Mouse (Mus musculus): ENCODE results near the gene Abhd8. TPM values are rescaled to one million over a fixed set of nuclear protein-coding genes. Genes with fewer than 3 reads are reported as not detected.
A peak's percentile ranks its signal among the peaks of the same experiment; 100 is the strongest.

The Abhd8 gene
- polyA plus RNA-seq, 1 experiment from 2014 or later = 104 TPM

DNA sequence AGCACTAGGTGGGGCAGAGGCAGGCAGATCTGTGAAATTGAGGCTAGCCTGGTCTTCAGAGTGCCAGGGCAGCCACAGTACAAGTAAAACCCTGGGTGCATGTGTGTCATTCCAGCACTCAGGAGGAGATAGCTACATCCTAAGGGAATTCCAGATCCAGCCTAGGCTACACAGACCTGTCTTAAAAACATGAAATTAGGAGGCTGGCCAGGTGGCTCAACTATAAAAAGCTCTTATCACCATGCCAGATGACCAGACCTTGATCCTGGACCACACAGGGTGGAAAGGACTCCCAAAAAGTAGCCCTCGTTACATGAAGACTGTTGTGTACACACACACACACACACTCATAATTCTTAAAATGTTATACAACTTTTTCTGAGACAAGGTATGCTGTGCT, 4.5 kb upstream of the Abhd8 start:
- no peak for ATAC-seq (ENCODE audit: low read depth)
- Histone ChIP-seq H3K9ac (replicated peaks; ENCODE audit: low read depth, low read length) (no peak overlapping the region), H3K36me3 (ENCODE audit: control insufficient read depth, insufficient read depth, low read length) (peaks cover 16% of the 10 kb centered on the region), H3K4me3 (ENCODE audit: low read depth, low read length) (peak overlapping the region; percentile 65; the same call in 1 of the 2 replicates), H3K9me3 (ENCODE audit: control insufficient read depth, low read length) (no peaks in the 10 kb centered on the region), H3K4me2 (ENCODE audit: low read depth, low read length) (no peak overlapping the region), H3K4me1 (ENCODE audit: control insufficient read depth, insufficient read depth, low read length) (peaks cover 24% of the 10 kb centered on the region), H3K27ac (ENCODE audit: low read depth, low read length) (no peak overlapping the region), H3K27me3 (ENCODE audit: control insufficient read depth, insufficient read depth, low read length) (no peaks in the 10 kb centered on the region)
- 97% methylated on average over 1 of the region's 1 CpGs for WGBS

- no peaks in the 10 kb centered on the region for H3K9me3 ChIP-seq (ENCODE audit: control insufficient read depth, low read length)
- WGBS = 98% methylated on average over 2 of the region's 2 CpGs
- no peak overlapping the region for H3K27ac ChIP-seq (ENCODE audit: low read depth, low read length)
- H3K36me3 ChIP-seq (ENCODE audit: control insufficient read depth, insufficient read depth, low read length) = peaks cover 10% of the 10 kb centered on the region
- no peak overlapping the region for H3K4me2 ChIP-seq (ENCODE audit: low read depth, low read length)
- no peak overlapping the region for H3K9ac ChIP-seq (replicated peaks; ENCODE audit: low read depth, low read length)
- ATAC-seq (ENCODE audit: low read depth) = no peak
- H3K4me1 ChIP-seq (ENCODE audit: control insufficient read depth, insufficient read depth, low read length) = peaks cover 29% of the 10 kb centered on the region
- no peak overlapping the region for H3K4me3 ChIP-seq (ENCODE audit: low read depth, low read length)
- no peaks in the 10 kb centered on the region for H3K27me3 ChIP-seq (ENCODE audit: control insufficient read depth, insufficient read depth, low read length)
These were observed 3.7 kb upstream of the Abhd8 start for GRCm38 (mm10) chr8:71467201-71467600.

DNA sequence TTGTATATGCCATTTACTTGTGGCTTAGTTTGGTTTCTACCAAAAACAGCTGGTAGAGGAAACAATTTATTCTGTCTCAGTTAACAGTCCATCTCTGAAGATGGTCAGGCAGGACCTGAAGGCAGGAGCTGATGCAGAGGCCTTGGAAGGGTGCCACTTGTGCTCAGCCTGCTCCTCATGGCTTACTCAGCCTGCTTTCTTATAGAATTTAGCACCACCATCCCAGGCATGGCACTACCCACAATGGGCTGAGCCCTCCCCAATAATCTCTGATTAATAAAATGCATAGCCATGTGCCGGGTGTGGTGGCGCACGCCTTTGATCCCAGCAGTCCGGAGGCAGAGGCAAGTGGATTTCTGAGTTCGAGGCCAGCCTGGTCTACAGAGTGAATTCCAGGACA, 2.7 kb upstream of the Abhd8 start:
- Histone ChIP-seq H3K9ac (replicated peaks; ENCODE audit: low read depth, low read length) (no peak overlapping the region), H3K4me1 (ENCODE audit: control insufficient read depth, insufficient read depth, low read length) (peaks cover 36% of the 10 kb centered on the region), H3K4me3 (ENCODE audit: low read depth, low read length) (no peak overlapping the region), H3K36me3 (ENCODE audit: control insufficient read depth, insufficient read depth, low read length) (peaks cover under 1% of the 10 kb centered on the region; the same call in 1 of the 2 replicates), H3K27me3 (ENCODE audit: control insufficient read depth, insufficient read depth, low read length) (no peaks in the 10 kb centered on the region), H3K9me3 (ENCODE audit: control insufficient read depth, low read length) (no peaks in the 10 kb centered on the region), H3K27ac (ENCODE audit: low read depth, low read length) (no peak overlapping the region), H3K4me2 (ENCODE audit: low read depth, low read length) (no peak overlapping the region)
- ATAC-seq (ENCODE audit: low read depth) = no peak
- 97% methylated on average over 5 of the region's 5 CpGs for WGBS

DNA sequence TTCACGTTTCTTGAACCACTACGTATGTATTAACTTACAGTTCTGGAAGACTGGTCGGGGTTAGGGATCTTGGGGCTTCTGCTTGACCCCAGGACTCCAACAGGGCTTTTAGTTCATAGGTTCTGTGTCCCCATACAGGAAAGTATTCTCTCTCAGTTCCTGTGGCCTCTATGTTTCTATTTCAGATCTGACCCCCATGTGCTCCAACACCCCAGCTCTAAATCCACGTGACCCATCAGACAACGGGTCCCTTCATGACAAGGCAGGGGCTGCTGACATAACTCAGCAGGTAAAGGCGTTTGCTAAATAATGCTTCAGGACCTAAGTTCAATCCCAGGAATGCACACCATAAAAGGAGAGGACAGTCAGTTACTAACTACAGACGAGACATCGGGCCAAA, 2.3 kb upstream of the Abhd8 start:
- H3K4me2 ChIP-seq (ENCODE audit: low read depth, low read length) = peak overlapping the region; percentile 70
- no peaks in the 10 kb centered on the region for H3K9me3 ChIP-seq (ENCODE audit: control insufficient read depth, low read length)
- peaks cover 3% of the 10 kb centered on the region; the same call in 1 of the 2 replicates for H3K36me3 ChIP-seq (ENCODE audit: control insufficient read depth, insufficient read depth, low read length)
- H3K9ac ChIP-seq (replicated peaks; ENCODE audit: low read depth, low read length) = no peak overlapping the region; the same call in 1 of the 2 replicates
- WGBS = 80% methylated on average over 8 of the region's 8 CpGs
- peaks cover 35% of the 10 kb centered on the region for H3K4me1 ChIP-seq (ENCODE audit: control insufficient read depth, insufficient read depth, low read length)
- H3K27ac ChIP-seq (ENCODE audit: low read depth, low read length) = no peak overlapping the region; the same call in 1 of the 2 replicates
- no peaks in the 10 kb centered on the region for H3K27me3 ChIP-seq (ENCODE audit: control insufficient read depth, insufficient read depth, low read length)
- H3K4me3 ChIP-seq (ENCODE audit: low read depth, low read length) = peak overlapping the region; percentile 96
- ATAC-seq (ENCODE audit: low read depth) = no peak

DNA sequence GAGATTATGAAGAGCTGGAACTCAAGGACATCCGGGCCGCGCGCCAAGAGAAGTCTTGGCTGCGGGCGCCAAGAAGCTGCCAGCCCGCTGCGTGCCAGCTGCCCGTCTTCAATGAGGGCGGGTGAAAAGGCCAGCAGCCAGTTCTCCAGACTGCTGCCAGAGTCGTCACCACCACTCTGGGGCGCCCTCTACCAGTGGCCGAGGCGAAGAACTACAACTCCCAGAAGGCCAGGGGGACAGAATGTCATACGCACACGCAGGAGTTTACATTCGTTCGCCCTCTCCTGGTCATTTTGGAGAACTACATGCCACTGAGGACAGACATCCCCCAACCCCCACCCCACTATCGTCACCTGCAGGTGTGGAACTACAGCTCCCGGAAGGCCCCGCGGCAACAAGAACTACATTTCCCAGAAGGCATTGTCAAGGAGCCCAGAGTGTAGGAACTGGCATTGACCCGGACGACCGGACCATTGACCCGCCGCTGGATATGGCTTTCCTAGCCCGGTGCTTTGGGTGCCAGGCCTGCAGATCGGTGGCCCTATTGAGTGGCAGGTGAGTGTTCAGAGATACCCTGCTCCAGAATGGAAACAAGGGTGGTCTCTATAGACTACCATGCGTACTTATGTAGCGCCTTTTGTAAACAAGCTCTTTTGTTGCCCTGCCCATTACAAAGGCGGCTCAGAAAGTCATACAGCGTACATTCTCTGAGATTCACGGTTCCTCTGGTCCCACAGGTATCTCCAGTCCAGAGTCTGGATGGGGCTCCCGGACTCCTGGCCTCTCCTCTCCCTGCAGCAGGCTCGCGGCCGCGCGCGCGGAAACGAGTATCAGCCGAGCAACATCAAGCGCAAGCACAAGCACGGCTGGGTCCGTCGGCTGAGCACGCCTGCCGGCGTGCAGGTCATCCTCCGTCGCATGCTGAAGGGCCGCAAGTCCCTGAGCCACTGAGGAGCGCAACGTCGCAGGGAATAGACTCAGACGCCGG, 1.4 kb upstream of the Abhd8 start, which contains the start of gene Mrpl34:
TSS of gene Mrpl34 (plus strand) at position 447 of the 988 bp plus-strand sequence.
- H3K4me1 ChIP-seq (ENCODE audit: control insufficient read depth, insufficient read depth, low read length) = peaks cover 30% of the 10 kb centered on the region
- WGBS = under 1% methylated on average over 59 of the region's 59 CpGs
- peak within 1 kb of the TSS; percentile 71 for H3K4me2 ChIP-seq (ENCODE audit: low read depth, low read length)

DNA sequence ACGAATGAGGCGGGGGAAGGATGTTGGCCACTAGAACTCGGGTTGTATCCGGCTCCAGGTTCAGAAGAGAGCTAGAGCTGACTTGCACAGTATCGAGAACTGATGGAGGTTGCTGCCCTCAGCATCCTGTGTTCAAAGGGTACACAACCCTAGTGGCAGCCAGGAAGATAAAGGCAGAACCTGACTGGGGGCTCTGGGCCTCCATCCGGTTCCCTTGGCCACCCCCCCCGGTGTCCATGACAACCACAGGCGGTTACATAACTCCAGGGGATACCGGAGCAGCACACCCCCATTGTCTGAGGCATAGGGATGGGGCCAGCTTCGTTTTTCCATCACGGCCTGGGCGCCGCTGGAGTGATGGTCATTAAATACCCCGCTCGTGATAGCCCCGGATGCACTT, 669 bp downstream of the Abhd8 start:
- Histone ChIP-seq H3K27me3 (ENCODE audit: control insufficient read depth, insufficient read depth, low read length) (no peaks in the 10 kb centered on the region), H3K36me3 (ENCODE audit: control insufficient read depth, insufficient read depth, low read length) (peaks cover 20% of the 10 kb centered on the region; the same call in 1 of the 2 replicates), H3K4me1 (ENCODE audit: control insufficient read depth, insufficient read depth, low read length) (peaks cover 34% of the 10 kb centered on the region), H3K27ac (ENCODE audit: low read depth, low read length) (peak overlapping the region; percentile 73), H3K4me3 (ENCODE audit: low read depth, low read length) (peak overlapping the region; percentile 96), H3K9me3 (ENCODE audit: control insufficient read depth, low read length) (no peaks in the 10 kb centered on the region), H3K4me2 (ENCODE audit: low read depth, low read length) (peak overlapping the region; percentile 71), H3K9ac (replicated peaks; ENCODE audit: low read depth, low read length) (peak overlapping the region; percentile 82)
- 5% methylated on average over 16 of the region's 16 CpGs for WGBS
- peak; percentile 1; the same call in 1 of the 2 replicates for ATAC-seq (ENCODE audit: low read depth)

More for the DNA sequence above, 1.4 kb upstream of the Abhd8 start, which contains the start of gene Mrpl34:
- H3K9ac ChIP-seq (replicated peaks; ENCODE audit: low read depth, low read length) = peak within 1 kb of the TSS; percentile 82
- peak within 1 kb of the TSS; percentile 75 for H3K27ac ChIP-seq (ENCODE audit: low read depth, low read length)
- peak within 1 kb of the TSS; percentile 96 for H3K4me3 ChIP-seq (ENCODE audit: low read depth, low read length)
- H3K9me3 ChIP-seq (ENCODE audit: control insufficient read depth, low read length) = no peaks in the 10 kb centered on the region
- no peaks in the 10 kb centered on the region for H3K27me3 ChIP-seq (ENCODE audit: control insufficient read depth, insufficient read depth, low read length)
- ATAC-seq (ENCODE audit: low read depth) = peak; percentile 70
- H3K36me3 ChIP-seq (ENCODE audit: control insufficient read depth, insufficient read depth, low read length) = peaks cover 9% of the 10 kb centered on the region; the same call in 1 of the 2 replicates

DNA sequence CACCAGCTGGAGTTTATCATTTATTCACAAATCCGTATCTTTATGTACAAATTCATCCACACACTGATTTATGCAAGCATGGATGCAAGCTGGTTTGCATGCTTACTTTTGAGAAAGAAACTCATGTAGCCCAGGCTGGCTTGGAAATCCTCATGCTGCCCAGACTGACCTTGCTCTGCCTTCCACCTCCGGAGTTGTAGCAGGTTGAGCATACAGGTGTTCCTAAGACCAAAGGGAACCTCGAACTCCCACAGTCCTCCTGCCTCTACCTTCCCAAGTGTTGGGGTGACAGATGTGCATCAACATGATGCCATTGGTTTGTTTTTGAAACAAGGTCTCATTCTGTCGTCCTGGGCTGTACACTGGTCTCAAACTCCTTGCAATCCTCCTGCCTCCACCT, 1.3 kb downstream of the Abhd8 start:
- Histone ChIP-seq H3K4me1 (ENCODE audit: control insufficient read depth, insufficient read depth, low read length) (peaks cover 34% of the 10 kb centered on the region), H3K4me3 (ENCODE audit: low read depth, low read length) (peak overlapping the region; percentile 96), H3K4me2 (ENCODE audit: low read depth, low read length) (peak overlapping the region; percentile 71), H3K9me3 (ENCODE audit: control insufficient read depth, low read length) (no peaks in the 10 kb centered on the region), H3K9ac (replicated peaks; ENCODE audit: low read depth, low read length) (peak overlapping the region; percentile 82; the same call in 1 of the 2 replicates), H3K36me3 (ENCODE audit: control insufficient read depth, insufficient read depth, low read length) (peaks cover 26% of the 10 kb centered on the region; the same call in 1 of the 2 replicates), H3K27ac (ENCODE audit: low read depth, low read length) (no peak overlapping the region), H3K27me3 (ENCODE audit: control insufficient read depth, insufficient read depth, low read length) (no peaks in the 10 kb centered on the region)
- ATAC-seq (ENCODE audit: low read depth) = no peak
- 77% methylated on average over 4 of the region's 4 CpGs for WGBS

- Histone ChIP-seq H3K27ac (ENCODE audit: low read depth, low read length) (no peak overlapping the region), H3K9ac (replicated peaks; ENCODE audit: low read depth, low read length) (no peak overlapping the region), H3K36me3 (ENCODE audit: control insufficient read depth, insufficient read depth, low read length) (peaks cover 26% of the 10 kb centered on the region; the same call in 1 of the 2 replicates), H3K9me3 (ENCODE audit: control insufficient read depth, low read length) (no peaks in the 10 kb centered on the region), H3K4me3 (ENCODE audit: low read depth, low read length) (no peak overlapping the region), H3K4me1 (ENCODE audit: control insufficient read depth, insufficient read depth, low read length) (peaks cover 34% of the 10 kb centered on the region), H3K27me3 (ENCODE audit: control insufficient read depth, insufficient read depth, low read length) (no peaks in the 10 kb centered on the region), H3K4me2 (ENCODE audit: low read depth, low read length) (no peak overlapping the region)
- 79% methylated on average over 47 of the region's 47 CpGs for WGBS
- ATAC-seq (ENCODE audit: low read depth) = no peak
These were observed 2.2 kb downstream of the Abhd8 start for GRCm38 (mm10) chr8:71461152-71461840.

All from neural tube, embryonic 14.5 days (tissue).